Mouse (Mus musculus) adrenal gland, postnatal 4 days (tissue): Measurements from ENCODE around the gene Ica1. TPM values are rescaled to one million over a fixed set of nuclear protein-coding genes. Genes with fewer than 3 reads are reported as not detected.

Experiments
- DNase-seq, 2 experiments: peaks; one replicate each; pipeline ENCODE4 v3.0.0; 2021 to 2022; ENCODE audit warnings: low spot score in 2 of 2, mixed read lengths in 2 of 2
- long read RNA-seq, 2 experiments: library from polyadenylated mRNA; stranded (forward); transcript quantifications; one replicate each; pipeline ENCODE4 v2.0.0; 2021
- total RNA-seq, 2 experiments: library from RNA; stranded (reverse); gene quantifications; 2 replicates each; pipeline ENCODE4 v1.2.3; 2021

The Ica1 gene
- 10 to 100 TPM; 28.6 to 34.4 TPM for total RNA-seq
- long read RNA-seq, experiment 1, transcript Ica1-201 (14 exons, 2,075 nt), result major isoform, 9 of 20 reads
- long read RNA-seq, experiment 1, partial matches to known transcripts, result 8 of 20 reads
- long read RNA-seq, experiment 1, other reads (novel, unspliced or antisense), result 3 of 20 reads
- long read RNA-seq, experiment 2, transcript Ica1-201 (14 exons, 2,075 nt), result major isoform, 22 of 36 reads
- long read RNA-seq, experiment 2, partial matches to known transcripts, result 5 of 36 reads
- long read RNA-seq, experiment 2, other reads (novel, unspliced or antisense), result 9 of 36 reads

- DNase-seq, result no peak
These were observed at the start of gene Ica1 for GRCm38 (mm10) chr6:8778296-8778649. Gene Ica1 (minus strand): TSS chr6:8778488.

GRCm38 (mm10) chr6:8819866-8820265 lies 41.6 kb upstream of the Ica1 start:
- DNase-seq, result no peak

GRCm38 (mm10) chr6:8814332-8815002 lies 36.2 kb upstream of the Ica1 start:
- no peak for DNase-seq

GRCm38 (mm10) chr6:8802561-8803150 lies 24.4 kb upstream of the Ica1 start:
- no peak for DNase-seq

GRCm38 (mm10) chr6:8792385-8792784 lies 14.1 kb upstream of the Ica1 start:
- no peak for DNase-seq

GRCm38 (mm10) chr6:8791781-8792180 lies 13.5 kb upstream of the Ica1 start:
- no peak for DNase-seq

- DNase-seq, result no peak
These were observed 2.3 kb upstream of the Ica1 start for GRCm38 (mm10) chr6:8780618-8781017.

GRCm38 (mm10) chr6:8777411-8778295 lies 635 bp downstream of the Ica1 start:
- DNase-seq, result peak; percentile 26 to 29

- DNase-seq, result no peak
These were observed 6.7 kb downstream of the Ica1 start for GRCm38 (mm10) chr6:8771539-8771938.

GRCm38 (mm10) chr6:8770341-8770740 lies 7.9 kb downstream of the Ica1 start:
- DNase-seq, result no peak

- no peak for DNase-seq
These were observed 8.5 kb downstream of the Ica1 start for GRCm38 (mm10) chr6:8769803-8770202.

- DNase-seq, result no peak
These were observed 11.6 kb downstream of the Ica1 start for GRCm38 (mm10) chr6:8766652-8767051.

GRCm38 (mm10) chr6:8765801-8766200 lies 12.5 kb downstream of the Ica1 start:
- DNase-seq, result no peak

GRCm38 (mm10) chr6:8765064-8765463 lies 13.2 kb downstream of the Ica1 start:
- no peak for DNase-seq

- DNase-seq, result no peak
These were observed 17.5 kb downstream of the Ica1 start for GRCm38 (mm10) chr6:8760708-8761294.

- DNase-seq, result no peak
These were observed 18.4 kb downstream of the Ica1 start for GRCm38 (mm10) chr6:8759901-8760300.

- DNase-seq, result no peak
These were observed 22.5 kb downstream of the Ica1 start for GRCm38 (mm10) chr6:8755760-8756276.

- DNase-seq, result no peak
These were observed 23.8 kb downstream of the Ica1 start for GRCm38 (mm10) chr6:8754486-8754885.

GRCm38 (mm10) chr6:8753723-8754036 lies 24.6 kb downstream of the Ica1 start:
- DNase-seq, result no peak

GRCm38 (mm10) chr6:8752984-8753722 lies 25.1 kb downstream of the Ica1 start:
- DNase-seq, result no peak
